Mouse (Mus musculus) stomach, embryonic 16.5 days (tissue): ENCODE results near the gene Ankmy1. TPM values are rescaled to one million over a fixed set of nuclear protein-coding genes. Genes with fewer than 3 reads are reported as not detected.

ENCODE experiments used
- ATAC-seq: fragments of 200-750 bp; cut with Nextera tagmentation; 2 replicates; pipeline ENCODE4 v1.8.0; 2017; ENCODE audit warnings: moderate number of reproducible peaks, moderate TSS enrichment; ENCODE audit not compliant: insufficient read depth, low FRiP score
- H3K27ac ChIP-seq: fragments of 300-500 bp; sonication (generic); 2 replicates; pipeline ENCODE4 v1.5.1; 2014; ENCODE audit warnings: low read length
- H3K27me3 ChIP-seq: fragments of 300-500 bp; sonication (generic); 2 replicates; pipeline ENCODE4 v1.6.1; 2014; ENCODE audit warnings: low read length, control low read depth, mixed read lengths; ENCODE audit not compliant: control insufficient read depth, insufficient read depth
- H3K36me3 ChIP-seq: fragments of 300-500 bp; sonication (generic); 2 replicates; pipeline ENCODE4 v1.6.1; 2014; ENCODE audit warnings: low read length; ENCODE audit not compliant: control insufficient read depth, insufficient read depth
- H3K4me1 ChIP-seq: fragments of 300-500 bp; sonication (generic); 2 replicates; pipeline ENCODE4 v1.6.1; 2014; ENCODE audit warnings: low read length, control low read depth, mixed read lengths; ENCODE audit not compliant: control insufficient read depth, insufficient read depth
- H3K4me2 ChIP-seq: fragments of 300-500 bp; sonication (generic); 2 replicates; pipeline ENCODE4 v1.6.1; 2014; ENCODE audit warnings: low read depth, low read length, mixed read lengths
- H3K4me3 ChIP-seq: fragments of 300-500 bp; sonication (generic); replicated peaks from 2 replicates; pipeline ENCODE4 v1.5.1; 2014; ENCODE audit warnings: mild to moderate bottlenecking, low read length
- H3K9ac ChIP-seq: fragments of 300-500 bp; sonication (generic); 2 replicates; pipeline ENCODE4 v1.6.1; 2014; ENCODE audit warnings: low read length
- H3K9me3 ChIP-seq: fragments of 300-500 bp; sonication (generic); replicated peaks from 2 replicates; pipeline ENCODE4 v1.6.1; 2016; ENCODE audit warnings: low read length, control low read depth; ENCODE audit not compliant: control insufficient read depth
- WGBS: fragments of 180-500 bp; shearing (Covaris S2); extraction: QIAGEN DNeasy Blood & Tissue Kit; methylation state at CpG from one replicate; pipeline ENCODE4 v1.1.7; 2014; 5-methylcytosine and 5-hydroxymethylcytosine counted together
- polyA plus RNA-seq: library from polyadenylated mRNA; unstranded; fragments of >200 nt; fragmentation: Nextera tagmentation; extraction: Ambion mirVana; gene quantifications from 2 replicates; pipeline ENCODE4 v1.2.1, GENCODE M21; 2015

Ankmy1 gene
- polyA plus RNA-seq, 1 experiment from 2014 or later: 0.23 TPM

- H3K27ac ChIP-seq: no peak overlapping the region
- ATAC-seq: no peak
- 81% methylated on average over 6 of the region's 6 CpGs for whole genome bisulfite sequencing
- no peak overlapping the region for H3K4me3 ChIP-seq
- H3K9me3 ChIP-seq: no peaks in the 10 kb centered on the region
- no peaks in the 10 kb centered on the region for H3K36me3 ChIP-seq
- H3K4me2 ChIP-seq: no peak overlapping the region
- H3K9ac ChIP-seq: no peak overlapping the region
- no peaks in the 10 kb centered on the region for H3K27me3 ChIP-seq
- no peaks in the 10 kb centered on the region for H3K4me1 ChIP-seq
Observed at GRCm38 (mm10) chr1:92881982-92882381, 20.7 kb downstream of the Ankmy1 start.

GRCm38 (mm10) chr1:92880101-92880500 is 22.6 kb downstream of the Ankmy1 start:
- Histone ChIP-seq H3K9me3 (no peaks in the 10 kb centered on the region), H3K4me3 (no peak overlapping the region), H3K36me3 (no peaks in the 10 kb centered on the region), H3K9ac (no peak overlapping the region), H3K27ac (no peak overlapping the region), H3K4me1 (no peaks in the 10 kb centered on the region), H3K4me2 (no peak overlapping the region), H3K27me3 (no peaks in the 10 kb centered on the region)
- 75% methylated on average over 5 of the region's 5 CpGs for WGBS
- ATAC-seq: no peak

GRCm38 (mm10) chr1:92879266-92879665 is 23.4 kb downstream of the Ankmy1 start:
- no peak overlapping the region for H3K9ac ChIP-seq
- ATAC-seq: no peak
- H3K4me2 ChIP-seq: no peak overlapping the region
- H3K4me1 ChIP-seq: no peaks in the 10 kb centered on the region
- H3K9me3 ChIP-seq: no peaks in the 10 kb centered on the region
- H3K27me3 ChIP-seq: no peaks in the 10 kb centered on the region
- no peaks in the 10 kb centered on the region for H3K36me3 ChIP-seq
- no peak overlapping the region for H3K4me3 ChIP-seq
- H3K27ac ChIP-seq: no peak overlapping the region
- WGBS: 84% methylated on average over 12 of the region's 12 CpGs

GRCm38 (mm10) chr1:92878066-92878741 is 24.5 kb downstream of the Ankmy1 start:
- Histone ChIP-seq H3K36me3 (no peaks in the 10 kb centered on the region), H3K4me2 (no peak overlapping the region), H3K27ac (no peak overlapping the region), H3K9ac (no peak overlapping the region), H3K4me3 (no peak overlapping the region), H3K9me3 (no peaks in the 10 kb centered on the region), H3K27me3 (no peaks in the 10 kb centered on the region), H3K4me1 (no peaks in the 10 kb centered on the region)
- 79% methylated on average over 13 of the region's 13 CpGs for WGBS
- no peak for ATAC-seq

GRCm38 (mm10) chr1:92877431-92877978 is 25.2 kb downstream of the Ankmy1 start:
- no peak overlapping the region for H3K27ac ChIP-seq
- H3K27me3 ChIP-seq: no peaks in the 10 kb centered on the region
- no peak overlapping the region for H3K4me2 ChIP-seq
- H3K9me3 ChIP-seq: no peaks in the 10 kb centered on the region
- H3K36me3 ChIP-seq: no peaks in the 10 kb centered on the region
- no peak for ATAC-seq
- no peak overlapping the region for H3K9ac ChIP-seq
- H3K4me3 ChIP-seq: no peak overlapping the region
- H3K4me1 ChIP-seq: no peaks in the 10 kb centered on the region
- 52% methylated on average over 12 of the region's 12 CpGs for WGBS

GRCm38 (mm10) chr1:92875360-92876111 is 27.2 kb downstream of the Ankmy1 start:
- no peak for ATAC-seq
- Histone ChIP-seq H3K9me3 (no peaks in the 10 kb centered on the region), H3K4me3 (no peak overlapping the region), H3K4me2 (no peak overlapping the region), H3K9ac (no peak overlapping the region), H3K27ac (no peak overlapping the region), H3K27me3 (no peaks in the 10 kb centered on the region), H3K36me3 (no peaks in the 10 kb centered on the region), H3K4me1 (no peaks in the 10 kb centered on the region)
- WGBS: 73% methylated on average over 8 of the region's 8 CpGs

- Histone ChIP-seq H3K27ac (no peak overlapping the region), H3K4me1 (no peaks in the 10 kb centered on the region), H3K9me3 (no peaks in the 10 kb centered on the region), H3K4me2 (no peak overlapping the region), H3K9ac (no peak overlapping the region), H3K36me3 (no peaks in the 10 kb centered on the region), H3K4me3 (no peak overlapping the region), H3K27me3 (no peaks in the 10 kb centered on the region)
- WGBS: 74% methylated on average over 3 of the region's 3 CpGs
- no peak for ATAC-seq
Observed at GRCm38 (mm10) chr1:92874011-92874410, 28.7 kb downstream of the Ankmy1 start.

- no peaks in the 10 kb centered on the region for H3K36me3 ChIP-seq
- no peaks in the 10 kb centered on the region for H3K27me3 ChIP-seq
- no peak overlapping the region for H3K4me3 ChIP-seq
- ATAC-seq: no peak
- WGBS: 75% methylated on average over 7 of the region's 7 CpGs
- no peaks in the 10 kb centered on the region for H3K4me1 ChIP-seq
- no peaks in the 10 kb centered on the region for H3K9me3 ChIP-seq
- H3K9ac ChIP-seq: no peak overlapping the region
- no peak overlapping the region for H3K4me2 ChIP-seq
- no peak overlapping the region for H3K27ac ChIP-seq
Observed at GRCm38 (mm10) chr1:92872666-92873065, 30.0 kb downstream of the Ankmy1 start.

GRCm38 (mm10) chr1:92869985-92870384 is 32.7 kb downstream of the Ankmy1 start:
- Histone ChIP-seq H3K4me1 (no peaks in the 10 kb centered on the region), H3K9me3 (no peaks in the 10 kb centered on the region), H3K4me3 (no peak overlapping the region), H3K27ac (no peak overlapping the region), H3K4me2 (no peak overlapping the region), H3K27me3 (no peaks in the 10 kb centered on the region), H3K9ac (no peak overlapping the region), H3K36me3 (no peaks in the 10 kb centered on the region)
- 69% methylated on average over 2 of the region's 2 CpGs for WGBS
- ATAC-seq: no peak
